Mouse (Mus musculus): ENCODE results near the gene 5730455P16Rik.

DNA sequence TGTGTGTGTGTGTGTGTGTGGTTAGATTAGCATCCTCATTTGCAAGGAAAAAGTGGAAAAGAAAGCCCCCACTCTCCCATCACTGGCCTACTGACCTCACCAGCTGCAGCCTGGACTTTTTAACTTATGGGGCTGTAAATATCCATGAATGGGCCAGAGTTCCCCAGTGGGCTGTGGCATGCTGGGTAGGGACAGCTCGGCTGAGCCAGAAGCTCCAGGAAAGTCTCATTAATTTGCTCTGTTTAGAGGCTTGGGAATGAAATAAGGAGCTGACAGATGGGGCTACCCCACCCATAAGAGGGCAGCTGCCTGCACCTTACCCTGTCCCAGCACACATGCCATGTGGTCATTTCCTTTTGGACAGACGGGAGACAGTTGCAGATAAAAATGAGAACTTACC is 65.8 kb downstream of the 5730455P16Rik start:
- TF ChIP-seq POLR2A (IDR thresholded peaks at IDR 0.05; ENCODE audit: borderline replicate concordance, low read depth, low read length) (no peak), CTCF (IDR thresholded peaks at IDR 0.05; ENCODE audit: low read depth, low read length) (no peak)

Measured in bone marrow macrophage, adult 2 months (primary cell).